Mouse (Mus musculus) forebrain, embryonic 13.5 days (tissue): ENCODE results near the gene Opa1. TPM values are rescaled to one million over a fixed set of nuclear protein-coding genes. Genes with fewer than 3 reads are reported as not detected.

ENCODE experiments used
- ATAC-seq: fragments of 200-750 bp; cut with Nextera tagmentation; 2 replicates; pipeline ENCODE4 v1.8.0; 2017
- H3K27ac ChIP-seq: fragments of 300-500 bp; sonication (generic); 2 replicates; pipeline ENCODE4 v1.5.1; 2015; ENCODE audit warnings: inconsistent platforms, mild to moderate bottlenecking, moderate library complexity
- H3K27me3 ChIP-seq: fragments of 300-500 bp; sonication (generic); 2 replicates; pipeline ENCODE4 v1.6.1; 2015; ENCODE audit warnings: mild to moderate bottlenecking, inconsistent platforms
- H3K36me3 ChIP-seq: fragments of 300-500 bp; sonication (generic); 2 replicates; pipeline ENCODE4 v1.6.1; 2015; ENCODE audit warnings: mild to moderate bottlenecking, inconsistent platforms; ENCODE audit not compliant: poor library complexity, severe bottlenecking
- H3K4me1 ChIP-seq: fragments of 300-500 bp; sonication (generic); 2 replicates; pipeline ENCODE4 v1.6.1; 2015; ENCODE audit warnings: inconsistent platforms
- H3K4me2 ChIP-seq: fragments of 300-500 bp; sonication (generic); 2 replicates; pipeline ENCODE4 v1.6.1; 2015; ENCODE audit warnings: inconsistent platforms, mild to moderate bottlenecking, moderate library complexity
- H3K4me3 ChIP-seq: fragments of 300-500 bp; sonication (generic); 2 replicates; pipeline ENCODE4 v1.5.1; 2015; ENCODE audit warnings: mild to moderate bottlenecking, inconsistent platforms
- H3K9ac ChIP-seq: fragments of 300-500 bp; sonication (generic); 2 replicates; pipeline ENCODE4 v1.6.1; 2015; ENCODE audit warnings: mild to moderate bottlenecking, inconsistent platforms
- H3K9me3 ChIP-seq: fragments of 300-500 bp; sonication (generic); replicated peaks from 2 replicates; pipeline ENCODE4 v1.6.1; 2016; ENCODE audit warnings: inconsistent platforms
- whole genome bisulfite sequencing: fragments of 180-500 bp; shearing (Covaris S2); methylation state at CpG from one replicate; pipeline ENCODE4 v1.1.7; 2015; 5-methylcytosine and 5-hydroxymethylcytosine counted together
- polyA plus RNA-seq: library from polyadenylated mRNA; unstranded; fragments of >200 nt; fragmentation: Nextera tagmentation; extraction: Ambion mirVana; gene quantifications from 2 replicates; pipeline ENCODE4 v1.2.1, GENCODE M21; 2015

Gene Opa1
- polyA plus RNA-seq, 1 experiment from 2014 or later, result 40.0 TPM

DNA sequence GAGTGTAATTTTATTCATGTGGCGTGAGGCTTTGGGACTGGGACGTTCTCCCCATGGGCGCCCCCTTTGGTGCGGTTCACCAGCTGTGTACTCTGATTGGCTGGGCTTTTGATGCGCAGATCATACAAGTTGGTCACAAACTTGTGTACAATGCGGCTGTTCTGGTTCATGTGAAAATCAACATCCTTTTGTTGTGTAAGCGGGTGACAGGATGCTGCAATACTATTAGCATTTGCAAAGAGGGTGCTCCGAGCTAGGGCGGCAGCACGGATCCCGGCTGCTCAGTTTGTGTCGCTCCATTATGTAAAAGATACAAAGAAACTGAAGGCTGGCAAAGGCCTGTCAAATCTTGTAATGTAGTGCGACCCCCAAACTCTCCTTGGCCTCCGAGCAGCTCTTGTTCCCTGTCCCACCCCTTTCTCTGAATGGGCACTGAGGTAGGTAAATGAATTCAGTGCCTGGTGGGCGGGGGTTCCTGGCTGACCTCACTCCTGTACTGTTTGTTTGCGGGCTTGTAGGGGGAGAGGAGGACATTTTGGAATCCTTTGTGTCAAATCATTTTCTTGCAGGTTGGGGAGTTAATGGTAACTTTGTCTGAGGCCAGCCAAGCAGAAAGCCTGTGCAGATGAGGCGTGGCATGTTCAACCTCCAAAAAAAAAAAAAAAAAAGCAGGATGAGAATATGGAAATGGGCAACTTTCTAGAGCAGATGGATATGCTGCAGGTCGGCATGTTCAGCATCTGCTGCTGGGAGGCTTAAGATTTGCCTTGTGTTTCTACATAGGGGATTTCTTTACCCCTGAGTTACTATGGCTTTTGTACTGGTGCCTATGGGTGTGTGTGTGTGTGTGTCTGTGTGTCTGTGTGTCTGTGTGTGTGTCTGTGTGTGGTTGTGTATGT, 78.8 kb downstream of the Opa1 start:
- H3K4me3 ChIP-seq, result peak overlapping the region; percentile 22
- H3K27me3 ChIP-seq, result peaks cover 61% of the 10 kb centered on the region
- H3K27ac ChIP-seq, result peak overlapping the region; percentile 86
- WGBS, result 2% methylated on average over 18 of the region's 18 CpGs
- peak; percentile 87 for ATAC-seq
- peak overlapping the region; percentile 56 for H3K4me2 ChIP-seq
- 0 out of 2 replicates have a peak overlapping the region, but pooled peaks have one; percentile 12 for H3K9ac ChIP-seq
- H3K36me3 ChIP-seq, result no peaks in the 10 kb centered on the region; the same call in 1 of the 2 replicates
- H3K9me3 ChIP-seq, result no peaks in the 10 kb centered on the region
- peaks cover 38% of the 10 kb centered on the region for H3K4me1 ChIP-seq

GRCm38 (mm10) chr16:29659101-29659810, 80.1 kb downstream of the Opa1 start:
- peaks cover 73% of the 10 kb centered on the region for H3K27me3 ChIP-seq
- H3K27ac ChIP-seq, result peak overlapping the region; percentile 86

GRCm38 (mm10) chr16:29663042-29663758, 84.1 kb downstream of the Opa1 start:
- no peaks in the 10 kb centered on the region for H3K36me3 ChIP-seq
- peaks cover 29% of the 10 kb centered on the region for H3K4me1 ChIP-seq
- 80% methylated on average over 6 of the region's 6 CpGs for WGBS
- H3K4me2 ChIP-seq, result no peak overlapping the region
- H3K9me3 ChIP-seq, result no peaks in the 10 kb centered on the region
- H3K9ac ChIP-seq, result no peak overlapping the region
- no peak overlapping the region for H3K4me3 ChIP-seq
- peaks cover 74% of the 10 kb centered on the region for H3K27me3 ChIP-seq
- no peak for ATAC-seq
- H3K27ac ChIP-seq, result no peak overlapping the region

More at GRCm38 (mm10) chr16:29659101-29659810, 80.1 kb downstream of the Opa1 start:
- no peaks in the 10 kb centered on the region for H3K36me3 ChIP-seq
- H3K4me1 ChIP-seq, result peaks cover 38% of the 10 kb centered on the region
- WGBS, result 63% methylated on average over 13 of the region's 13 CpGs
- no peak overlapping the region; the same call in 1 of the 2 replicates for H3K9ac ChIP-seq
- H3K4me2 ChIP-seq, result no peak overlapping the region
- ATAC-seq, result no peak; the same call in 1 of the 2 replicates
- H3K4me3 ChIP-seq, result no peak overlapping the region
- H3K9me3 ChIP-seq, result no peaks in the 10 kb centered on the region

GRCm38 (mm10) chr16:29664392-29664791, 85.3 kb downstream of the Opa1 start:
- no peak for ATAC-seq
- no peak overlapping the region for H3K27ac ChIP-seq
- no peak overlapping the region for H3K9ac ChIP-seq
- H3K36me3 ChIP-seq, result no peaks in the 10 kb centered on the region
- no peak overlapping the region for H3K4me3 ChIP-seq
- H3K9me3 ChIP-seq, result no peaks in the 10 kb centered on the region
- whole genome bisulfite sequencing, result 61% methylated on average over 4 of the region's 4 CpGs
- H3K4me2 ChIP-seq, result no peak overlapping the region
- H3K27me3 ChIP-seq, result peaks cover 73% of the 10 kb centered on the region
- H3K4me1 ChIP-seq, result peaks cover 17% of the 10 kb centered on the region

GRCm38 (mm10) chr16:29666991-29667701, 88.0 kb downstream of the Opa1 start:
- WGBS, result 3% methylated on average over 17 of the region's 17 CpGs
- Histone ChIP-seq H3K4me3 (no peak overlapping the region), H3K4me1 (peaks cover 10% of the 10 kb centered on the region), H3K9me3 (no peaks in the 10 kb centered on the region), H3K27ac (no peak overlapping the region), H3K36me3 (no peaks in the 10 kb centered on the region), H3K4me2 (peak overlapping the region; percentile 22), H3K27me3 (peaks cover 46% of the 10 kb centered on the region), H3K9ac (no peak overlapping the region)
- ATAC-seq, result peak; percentile 19; the same call in 1 of the 2 replicates

DNA sequence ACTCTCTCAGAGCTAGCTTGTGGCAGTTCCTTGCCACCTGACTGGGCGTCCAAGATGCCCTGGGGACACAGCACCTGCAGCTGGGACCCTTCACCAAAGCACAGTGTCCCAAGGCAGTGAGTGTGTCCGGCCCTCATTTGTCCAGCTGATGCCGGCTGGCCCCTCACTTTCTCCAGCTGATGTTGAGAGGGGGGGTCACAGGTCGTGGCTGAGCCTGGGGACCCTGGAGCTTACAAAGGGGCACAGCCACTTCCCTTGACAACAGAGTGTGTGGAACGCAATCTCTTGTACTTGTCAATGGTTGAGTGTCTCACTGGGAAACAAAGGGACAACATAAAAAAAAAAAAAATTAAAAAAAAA, 88.5 kb downstream of the Opa1 start:
- WGBS, result 10% methylated on average over 5 of the region's 5 CpGs
- peaks cover 10% of the 10 kb centered on the region for H3K4me1 ChIP-seq
- no peak overlapping the region for H3K9ac ChIP-seq
- no peaks in the 10 kb centered on the region for H3K36me3 ChIP-seq
- peak overlapping the region; percentile 22; the same call in 1 of the 2 replicates for H3K4me2 ChIP-seq
- H3K4me3 ChIP-seq, result no peak overlapping the region
- ATAC-seq, result 0 out of 2 replicates have a peak, but pooled peaks have one; percentile 16
- H3K27ac ChIP-seq, result no peak overlapping the region
- H3K27me3 ChIP-seq, result peaks cover 42% of the 10 kb centered on the region
- no peaks in the 10 kb centered on the region for H3K9me3 ChIP-seq

DNA sequence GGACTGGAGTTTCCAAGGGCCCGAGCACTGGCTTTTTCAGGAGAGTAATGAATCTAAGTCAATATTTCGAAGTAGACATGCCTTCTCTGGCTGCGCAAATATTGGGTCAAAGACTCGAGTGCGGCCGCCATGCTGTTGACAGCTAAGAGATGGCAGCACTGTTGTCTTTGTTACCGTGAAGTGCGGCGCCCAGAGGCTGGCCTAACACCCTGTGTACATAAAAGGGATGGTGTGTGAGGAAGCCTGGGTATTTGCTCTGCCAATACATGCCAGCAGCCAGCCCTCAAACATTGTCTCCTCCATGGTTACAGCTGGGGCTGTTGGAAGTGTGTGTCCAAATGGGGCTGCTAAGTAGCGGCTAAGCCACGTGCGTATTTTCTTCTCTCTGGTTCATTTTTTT, 89.3 kb downstream of the Opa1 start:
- H3K9me3 ChIP-seq, result no peaks in the 10 kb centered on the region
- no peak overlapping the region for H3K9ac ChIP-seq
- H3K27me3 ChIP-seq, result peaks cover 35% of the 10 kb centered on the region
- H3K4me3 ChIP-seq, result no peak overlapping the region
- no peak overlapping the region for H3K4me2 ChIP-seq
- no peak for ATAC-seq
- H3K36me3 ChIP-seq, result no peaks in the 10 kb centered on the region
- 77% methylated on average over 12 of the region's 12 CpGs for WGBS
- H3K4me1 ChIP-seq, result peaks cover 10% of the 10 kb centered on the region
- no peak overlapping the region for H3K27ac ChIP-seq

- Histone ChIP-seq H3K36me3 (no peaks in the 10 kb centered on the region), H3K4me3 (no peak overlapping the region), H3K9me3 (no peaks in the 10 kb centered on the region), H3K27ac (no peak overlapping the region), H3K27me3 (peaks cover 16% of the 10 kb centered on the region), H3K4me1 (peaks cover 10% of the 10 kb centered on the region), H3K9ac (no peak overlapping the region), H3K4me2 (no peak overlapping the region)
- 96% methylated on average over 3 of the region's 3 CpGs for WGBS
- no peak for ATAC-seq
Observed at GRCm38 (mm10) chr16:29670806-29671205, 91.7 kb downstream of the Opa1 start.

DNA sequence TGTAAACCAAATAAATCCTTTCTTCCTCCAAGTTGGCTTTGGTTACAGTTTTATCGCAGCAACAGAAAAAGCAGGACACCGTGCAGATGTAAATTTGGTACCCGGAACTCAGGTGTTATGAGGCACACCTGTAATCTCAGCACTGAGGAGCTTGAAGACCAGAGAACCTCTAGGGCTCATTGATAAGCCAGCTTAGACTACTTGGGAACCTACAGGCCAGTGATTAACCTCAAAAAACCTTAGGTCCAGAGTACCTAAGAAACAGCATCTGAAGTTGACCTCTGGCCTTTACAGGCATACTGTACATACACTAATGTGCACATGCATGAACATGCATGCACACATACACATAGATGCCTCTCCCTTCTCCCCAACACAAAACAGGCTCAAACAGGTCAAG, 94.1 kb downstream of the Opa1 start:
- no peak overlapping the region for H3K4me3 ChIP-seq
- no peak overlapping the region for H3K4me2 ChIP-seq
- H3K27me3 ChIP-seq, result 0 out of 2 replicates have a peak, but pooled peaks cover 7% of the 10 kb centered on the region
- H3K4me1 ChIP-seq, result no peaks in the 10 kb centered on the region
- H3K9me3 ChIP-seq, result no peaks in the 10 kb centered on the region; the same call in 1 of the 2 replicates
- no peak overlapping the region for H3K27ac ChIP-seq
- ATAC-seq, result no peak
- 96% methylated on average over 3 of the region's 3 CpGs for WGBS
- H3K36me3 ChIP-seq, result no peaks in the 10 kb centered on the region
- H3K9ac ChIP-seq, result no peak overlapping the region

DNA sequence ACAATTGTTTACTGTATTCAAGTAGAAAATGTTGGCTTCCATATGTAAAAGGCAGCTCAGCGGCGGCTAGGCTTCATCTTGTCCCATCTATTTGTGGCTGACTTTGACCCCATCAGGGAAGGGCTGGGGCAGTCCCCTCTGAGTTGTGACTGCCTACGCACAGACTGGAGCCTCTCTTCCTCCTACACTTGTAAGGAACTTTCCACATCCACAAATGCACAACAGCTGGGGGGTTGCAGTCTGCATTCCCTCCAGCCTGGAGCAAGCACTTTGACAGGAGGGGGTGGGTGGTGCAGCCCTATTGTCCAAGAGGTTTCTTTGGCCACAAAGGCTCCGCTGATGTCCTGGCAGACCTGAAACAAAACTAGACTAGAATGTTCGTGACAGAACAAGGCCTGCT, 100.5 kb downstream of the Opa1 start:
- H3K9me3 ChIP-seq, result no peaks in the 10 kb centered on the region; the same call in 1 of the 2 replicates
- no peaks in the 10 kb centered on the region for H3K36me3 ChIP-seq
- H3K27me3 ChIP-seq, result peaks cover 11% of the 10 kb centered on the region; the same call in 1 of the 2 replicates
- 62% methylated on average over 5 of the region's 5 CpGs for WGBS
- H3K4me1 ChIP-seq, result peaks cover 23% of the 10 kb centered on the region
- no peak overlapping the region for H3K4me3 ChIP-seq
- H3K27ac ChIP-seq, result no peak overlapping the region
- H3K4me2 ChIP-seq, result no peak overlapping the region
- H3K9ac ChIP-seq, result no peak overlapping the region
- no peak for ATAC-seq

- Histone ChIP-seq H3K9ac (no peak overlapping the region), H3K4me3 (no peak overlapping the region), H3K9me3 (no peaks in the 10 kb centered on the region; the same call in 1 of the 2 replicates), H3K36me3 (no peaks in the 10 kb centered on the region), H3K4me2 (no peak overlapping the region), H3K27ac (no peak overlapping the region), H3K4me1 (peaks cover 23% of the 10 kb centered on the region), H3K27me3 (peaks cover 16% of the 10 kb centered on the region)
- no peak for ATAC-seq
- 70% methylated on average over 18 of the region's 18 CpGs for WGBS
Observed at GRCm38 (mm10) chr16:29680548-29681175, 101.5 kb downstream of the Opa1 start.
